Mouse (Mus musculus) induced T-regulatory cell, adult 2 months (primary cell): Measurements from ENCODE around the gene Wfdc5.

Experiments
- DNase-seq: peaks from one replicate; pipeline ENCODE4 v3.0.0-alpha.2; 2012; ENCODE audit warnings: low read depth

Gene Wfdc5

DNA sequence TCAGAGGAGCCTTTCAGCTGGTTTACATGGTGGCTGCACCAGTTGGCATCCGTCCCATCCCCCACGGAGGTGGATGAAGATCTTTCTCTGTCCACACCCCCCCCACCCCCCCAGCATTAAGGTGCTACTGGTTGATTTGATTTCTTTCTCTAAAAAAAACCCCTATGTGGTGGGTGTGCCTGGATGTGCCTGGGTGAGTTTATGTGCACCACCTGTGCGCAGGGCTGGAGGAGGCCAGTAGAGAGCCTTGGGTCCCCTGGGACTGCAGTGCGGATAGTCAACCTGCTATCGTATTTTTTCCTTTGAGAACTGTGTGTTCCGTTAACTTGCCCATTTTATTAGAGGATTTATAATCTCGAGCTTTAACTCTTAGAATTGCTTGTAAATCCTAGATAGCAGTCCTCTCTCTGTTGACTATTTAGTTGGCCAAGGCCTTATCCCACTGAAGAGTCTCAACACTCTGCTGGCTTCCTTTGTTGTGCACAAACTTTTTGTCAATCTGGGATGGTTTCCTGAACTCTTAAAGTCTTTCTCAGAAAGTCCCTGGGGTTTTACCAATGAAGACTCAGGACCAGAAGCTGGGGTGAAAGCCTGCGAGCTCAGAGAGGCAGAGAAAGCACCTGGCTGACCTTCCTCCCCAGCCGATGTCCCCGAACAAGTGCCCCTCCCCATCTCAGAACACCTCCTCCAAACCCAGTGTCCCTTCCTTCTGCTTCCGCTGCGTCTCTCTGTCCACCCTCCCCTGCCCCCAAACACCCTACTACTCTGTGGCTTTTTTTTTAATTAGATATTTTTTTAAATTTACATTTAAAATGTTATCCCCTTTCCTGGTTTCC, 53.7 kb downstream of the Wfdc5 start:
- no peak for DNase-seq

DNA sequence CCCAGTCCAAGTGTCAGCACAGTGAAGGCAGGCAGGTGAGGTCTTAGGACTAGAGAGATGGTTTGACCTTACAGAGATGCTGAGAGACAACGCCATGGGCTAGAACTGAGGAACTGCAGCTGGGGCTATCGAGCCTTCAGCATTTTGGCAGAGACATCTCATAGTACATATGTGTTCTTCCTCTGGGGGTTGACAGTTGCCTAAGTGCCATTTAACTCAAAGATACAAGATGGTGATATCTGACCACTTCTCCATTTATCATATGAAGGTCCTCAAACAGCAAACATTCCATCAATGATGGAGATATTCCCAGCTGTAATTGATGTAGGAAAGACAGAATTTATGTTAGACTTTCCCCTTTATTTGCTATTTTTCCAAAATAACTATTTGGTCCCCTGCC, 55.2 kb downstream of the Wfdc5 start:
- no peak for DNase-seq

DNA sequence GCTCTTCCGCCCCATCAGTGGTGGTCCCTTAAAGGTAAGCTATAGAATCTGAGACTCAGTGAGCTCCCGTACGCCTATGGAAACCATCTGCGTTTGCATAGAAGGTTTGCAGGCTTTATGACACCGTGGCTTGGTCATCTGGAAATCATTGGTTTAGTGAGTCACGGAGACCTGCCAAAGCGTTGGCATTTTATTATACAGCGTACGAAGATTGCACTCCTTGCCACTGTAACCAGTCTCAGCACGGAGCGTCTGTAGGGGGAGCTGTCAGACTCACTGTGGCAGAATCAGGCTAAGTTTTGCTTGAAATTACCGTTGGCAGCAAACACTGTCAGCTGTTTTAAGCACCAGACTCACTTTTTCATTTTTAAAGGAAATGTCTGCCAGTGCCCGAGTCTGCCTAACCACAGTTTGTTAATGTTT, 56.0 kb downstream of the Wfdc5 start:
- no peak for DNase-seq
